Mouse (Mus musculus) mouse trophoblast stem cell (cell line): Measurements from ENCODE around the gene Ftsj3.
"Not testable (repeated sequence)": the region's sequence is repeated elsewhere in the genome, so short reads cannot be mapped to it uniquely, and the experiment has no call there.

Source experiments
- in situ Hi-C, 2 experiments: fragments of 300-500 bp; cut with MseI, MboI; formaldehyde crosslinking; loops; 2 replicates in 1 of 2; 3 replicates in 1 of 2; pipeline ENCODE4 v1.15.1; 2025

Gene Ftsj3

DNA sequence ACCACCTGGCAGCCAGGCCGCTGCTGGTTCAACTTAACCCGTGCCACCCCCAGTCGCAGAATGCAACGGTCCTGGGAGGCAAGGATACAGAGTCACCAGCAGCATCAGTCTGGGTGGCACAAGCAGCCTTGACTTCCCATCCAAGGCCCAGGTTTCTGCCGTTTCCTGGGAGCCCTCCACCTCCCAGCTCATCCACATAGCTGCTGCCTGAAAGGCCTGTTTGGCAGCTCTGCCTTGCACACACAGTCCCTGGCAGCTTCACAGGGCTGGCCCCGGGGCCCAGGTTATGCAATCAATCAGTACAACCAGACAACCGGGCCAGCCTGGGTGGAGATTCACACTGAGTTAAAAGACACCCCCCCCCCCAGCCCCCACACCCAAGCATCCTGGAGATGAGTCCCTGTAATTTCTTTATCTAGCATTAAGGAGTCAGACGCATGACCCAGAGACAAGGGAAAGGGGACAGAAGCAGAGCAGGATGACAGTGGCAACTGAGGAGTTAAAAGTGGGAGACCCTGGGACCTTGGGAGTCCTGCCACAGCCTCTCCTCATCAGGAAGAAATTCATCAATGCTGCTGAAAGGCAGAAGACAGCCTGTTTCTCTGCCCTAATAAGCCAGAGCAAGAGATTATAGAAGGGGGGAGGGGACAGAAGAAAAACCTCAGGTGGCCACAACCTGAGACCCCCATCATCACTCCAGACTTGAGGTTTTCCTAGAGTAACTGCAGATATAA lies 12.6 kb upstream of the Ftsj3 start:
- in situ Hi-C loops: no loop called here

DNA sequence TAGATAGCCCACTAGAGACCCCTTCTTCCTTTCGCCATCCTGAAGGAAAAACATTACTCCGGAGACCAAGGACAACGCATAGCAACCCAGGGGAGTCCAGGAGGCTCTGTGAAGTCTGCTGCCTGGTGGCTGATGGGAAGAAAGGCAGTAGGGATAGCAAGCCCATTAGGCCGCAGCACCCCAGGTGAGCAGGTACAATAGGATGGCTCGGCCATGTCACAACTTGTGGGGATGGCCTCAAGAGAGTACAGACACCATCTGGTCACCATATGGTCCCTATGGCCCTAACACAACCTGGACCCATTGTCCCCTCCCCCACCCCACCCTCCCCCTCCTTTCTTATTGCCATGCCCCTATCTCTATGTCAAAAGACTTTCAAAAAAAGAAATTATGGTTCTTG lies 12.0 kb upstream of the Ftsj3 start:
- in situ Hi-C loops: no loop called here

DNA sequence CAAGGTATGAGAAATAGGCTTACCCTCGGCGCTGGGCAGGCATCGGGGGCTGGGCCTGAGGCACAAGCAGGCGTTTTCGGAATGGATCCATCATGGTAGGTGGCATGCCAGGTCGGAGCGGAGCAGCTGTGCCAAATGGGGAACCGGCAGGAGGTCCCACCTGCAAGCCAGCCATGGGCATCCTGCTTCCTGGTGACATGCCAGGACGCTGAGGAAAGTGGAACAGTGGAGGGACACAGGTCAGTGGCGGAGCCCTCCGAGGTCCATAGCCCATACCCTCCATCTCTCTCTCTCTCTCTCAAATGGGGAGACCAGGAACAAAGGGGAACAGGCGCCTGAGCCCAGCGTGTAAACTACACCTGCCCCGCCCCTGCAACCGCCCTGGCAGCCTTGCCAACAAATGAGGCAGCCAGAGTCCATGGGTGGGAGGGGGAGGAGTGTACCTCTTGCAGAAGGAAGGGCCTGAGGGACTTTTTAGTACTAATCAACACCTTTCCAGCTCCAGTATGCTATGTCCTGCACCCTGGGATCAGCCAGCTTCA lies 11.5 kb upstream of the Ftsj3 start:
- in situ Hi-C loops: no loop called here

DNA sequence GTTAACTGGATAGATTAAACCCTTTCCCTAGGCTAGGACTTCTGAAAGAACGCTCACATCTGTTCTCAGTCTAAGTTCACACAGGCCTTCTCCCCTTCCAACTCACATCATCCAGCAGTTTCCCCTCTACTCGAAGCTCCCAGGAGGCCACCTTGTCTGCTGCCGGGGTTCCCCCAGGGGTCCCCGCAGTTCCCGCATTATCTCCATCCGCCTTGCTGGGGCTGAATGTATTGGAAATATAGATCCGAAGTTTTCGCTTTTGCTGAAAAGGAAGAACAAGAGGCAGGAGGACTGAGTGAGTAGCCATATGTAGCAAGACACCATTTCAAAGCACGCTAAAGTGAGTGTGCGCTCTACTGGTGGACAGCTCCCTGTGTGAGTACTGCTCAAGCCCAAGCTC lies 10.6 kb upstream of the Ftsj3 start:
- in situ Hi-C loops: no loop called here

DNA sequence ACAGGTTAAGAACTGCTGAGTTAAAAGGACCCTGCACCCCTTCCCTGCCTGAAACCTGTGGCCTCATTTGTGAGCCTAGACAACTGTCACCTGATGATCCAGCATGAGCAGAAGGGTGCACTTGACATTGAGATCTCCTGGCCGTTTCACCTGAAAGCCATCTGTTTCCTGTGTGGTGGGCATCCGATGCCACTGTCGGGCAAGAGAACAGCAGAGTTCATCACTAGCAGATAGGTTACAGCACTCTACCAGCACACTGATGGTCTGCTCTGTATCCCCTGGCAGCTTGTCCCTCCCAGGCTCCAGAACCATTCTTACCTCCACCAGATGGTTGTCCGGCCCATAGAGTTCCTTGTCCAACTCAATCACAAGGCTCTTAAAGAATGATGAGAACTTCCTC lies 9.7 kb upstream of the Ftsj3 start:
- in situ Hi-C loops: no loop called here

DNA sequence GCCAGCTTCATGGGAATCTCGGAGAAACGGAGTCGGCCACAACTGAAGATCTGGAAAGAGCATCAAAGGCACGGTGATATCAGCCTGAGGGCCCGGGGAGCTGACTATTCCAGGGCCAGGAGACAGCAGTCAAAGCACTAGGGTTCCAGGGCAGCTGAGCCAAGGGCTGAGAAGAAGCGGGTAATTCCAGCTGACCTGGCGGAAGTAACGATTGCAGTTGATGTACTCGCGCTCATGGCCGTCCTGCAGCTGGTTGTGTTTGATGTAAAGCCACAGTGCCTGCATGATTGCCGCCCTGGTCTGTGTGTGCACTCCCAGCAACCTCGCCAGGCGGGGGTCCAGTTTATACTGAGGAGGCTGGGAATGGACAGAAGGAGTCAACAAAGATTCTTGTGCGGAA lies 9.1 kb upstream of the Ftsj3 start:
- in situ Hi-C loops: no loop called here

DNA sequence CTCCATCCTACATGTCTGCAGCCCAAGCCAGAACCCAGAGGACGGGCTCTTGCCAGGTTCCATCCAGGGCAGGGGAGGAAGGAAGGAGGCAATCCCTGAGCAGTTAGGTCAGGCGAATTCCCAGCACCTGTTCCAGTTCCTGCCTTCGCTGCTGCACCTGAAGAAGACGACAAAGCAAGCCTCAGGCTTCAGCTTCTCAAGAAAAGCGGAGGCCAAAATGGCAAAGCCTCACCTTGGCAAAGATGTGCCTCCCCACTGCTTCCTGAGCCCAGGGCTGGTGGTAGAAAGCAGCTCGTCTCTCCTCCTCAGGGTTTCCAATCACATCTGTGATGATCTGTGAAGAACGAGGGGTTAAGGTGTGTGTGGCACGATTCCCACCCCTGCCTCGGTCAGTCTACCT lies 8.1 kb upstream of the Ftsj3 start:
- in situ Hi-C loops: no loop called here

DNA sequence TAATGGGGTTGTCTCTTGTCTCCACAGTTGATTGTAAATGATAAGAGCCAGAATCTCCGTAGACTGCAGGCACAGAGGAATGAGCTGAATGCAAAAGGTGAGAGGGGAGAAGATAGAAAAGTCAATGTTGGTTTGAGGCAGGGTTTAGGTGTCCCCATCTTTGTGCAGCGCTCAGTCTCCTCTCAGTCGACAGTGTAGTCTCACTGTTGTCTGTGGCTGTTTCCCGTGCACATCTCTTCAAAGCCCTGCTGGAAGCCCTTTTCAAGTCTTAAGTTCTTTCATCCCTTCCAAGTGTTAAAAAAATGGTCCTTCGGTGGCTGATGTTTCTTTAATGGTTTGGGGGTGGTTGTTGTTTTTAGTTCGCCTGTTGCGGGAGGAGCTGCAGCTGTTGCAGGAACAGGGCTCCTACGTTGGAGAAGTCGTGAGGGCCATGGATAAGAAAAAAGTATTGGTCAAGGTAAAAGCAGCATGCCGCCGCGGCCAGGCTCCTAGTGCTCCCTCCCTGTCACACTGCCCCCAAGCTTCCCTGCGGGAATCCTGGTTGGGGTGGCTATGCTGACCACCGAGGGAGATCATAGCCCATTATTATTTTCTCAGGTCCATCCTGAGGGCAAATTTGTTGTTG lies 5.1 kb upstream of the Ftsj3 start:
- in situ Hi-C loops: no loop called here

DNA sequence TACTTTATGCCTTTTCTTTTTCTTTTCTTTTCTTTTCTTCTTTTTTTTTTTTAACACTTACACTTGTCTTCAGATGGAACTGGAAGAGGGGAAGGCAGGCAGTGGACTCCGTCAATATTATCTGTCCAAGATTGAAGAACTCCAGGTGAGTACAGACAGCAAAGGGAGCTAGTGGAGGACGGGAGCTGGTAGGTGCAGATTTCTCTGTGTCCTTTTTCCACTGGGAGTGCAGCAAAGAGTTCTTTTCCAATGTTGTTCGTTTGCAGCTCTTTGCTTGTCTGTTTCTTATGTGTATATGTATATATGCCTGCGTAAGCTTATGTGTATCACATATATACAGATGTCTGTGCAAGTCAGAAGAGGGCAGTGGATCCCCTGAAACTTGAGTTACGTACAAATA lies 896 bp upstream of the Ftsj3 start:
- in situ Hi-C loops: no loop called here

DNA sequence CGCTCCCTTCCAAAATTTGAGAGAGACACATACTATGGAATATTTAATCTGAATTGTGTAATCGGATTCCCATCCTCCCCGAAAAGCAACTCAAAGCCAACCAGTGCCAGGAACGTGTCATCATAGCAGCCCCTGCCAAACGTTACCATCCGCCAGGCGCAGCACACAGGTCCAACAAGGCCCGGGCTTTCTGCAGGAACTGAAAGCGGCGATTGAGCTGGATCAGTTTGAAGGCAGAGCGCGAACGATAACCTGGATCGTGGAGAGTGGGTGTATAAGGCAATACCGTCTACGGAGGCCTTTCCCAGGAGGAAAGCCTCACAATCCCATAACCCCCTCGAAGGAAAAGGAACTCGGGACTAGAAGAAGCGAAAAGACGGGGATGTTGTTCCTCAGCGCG lies 705 bp downstream of the Ftsj3 start:
- in situ Hi-C loops: no loop called here

DNA sequence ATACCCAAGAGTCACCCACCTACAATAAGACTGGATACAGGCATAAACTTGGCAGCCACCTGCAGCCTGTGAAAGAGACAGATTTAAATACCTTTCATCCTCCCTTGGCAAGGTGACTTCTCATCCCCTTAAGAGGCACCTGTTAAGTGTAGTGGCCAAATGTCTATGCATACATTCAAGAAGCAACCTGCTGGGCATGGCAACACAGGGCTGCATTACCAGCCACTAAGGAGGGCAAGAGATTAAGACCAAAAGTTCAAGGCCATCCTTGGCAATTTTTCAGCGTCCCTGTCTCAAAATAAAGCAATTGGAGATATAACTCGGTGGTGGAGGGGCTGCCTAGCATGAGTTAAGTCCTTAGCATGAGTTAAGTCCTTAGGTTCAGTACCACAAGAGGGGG lies 1.1 kb downstream of the Ftsj3 start:
- in situ Hi-C loops: no loop called here

DNA sequence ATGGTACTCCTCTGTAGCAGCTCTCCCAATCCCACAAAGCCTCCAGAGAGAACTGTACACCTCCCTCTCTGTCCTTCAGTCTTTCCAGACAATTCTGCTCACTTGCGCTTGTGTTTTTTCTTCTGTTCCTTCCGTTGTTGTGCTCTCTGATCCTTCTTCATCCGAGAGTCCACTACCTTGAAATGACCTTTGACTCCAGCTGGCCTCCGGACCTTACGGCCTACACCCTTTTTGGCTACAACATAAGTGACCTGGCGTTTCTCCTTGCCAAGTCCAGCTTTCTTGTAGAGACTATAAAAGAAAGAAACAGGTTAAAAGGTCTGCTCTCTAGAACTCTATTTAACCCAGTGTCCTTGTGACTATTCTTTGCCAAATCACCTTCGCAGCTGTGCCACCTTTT lies 6.6 kb downstream of the Ftsj3 start:
- in situ Hi-C loops: no loop called here

DNA sequence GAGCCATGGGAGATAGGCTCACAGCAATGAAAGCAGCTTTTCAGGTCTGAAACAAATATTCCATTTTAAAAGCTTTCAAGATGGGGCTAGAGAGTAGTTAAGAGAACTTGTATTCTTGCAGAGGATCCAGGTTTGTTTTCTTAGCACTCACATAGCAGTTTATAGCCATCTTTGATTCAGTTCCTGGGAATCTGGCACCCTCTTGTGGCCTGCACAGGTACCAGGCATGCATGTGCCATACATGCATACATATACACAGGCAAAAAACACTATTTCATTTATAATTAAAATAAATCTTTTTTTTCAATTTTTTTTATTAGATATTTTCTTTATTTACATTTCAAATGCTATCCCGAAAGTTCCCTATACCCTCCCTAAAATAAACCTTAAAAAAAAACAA lies 9.0 kb downstream of the Ftsj3 start:
- in situ Hi-C loops: no loop called here

DNA sequence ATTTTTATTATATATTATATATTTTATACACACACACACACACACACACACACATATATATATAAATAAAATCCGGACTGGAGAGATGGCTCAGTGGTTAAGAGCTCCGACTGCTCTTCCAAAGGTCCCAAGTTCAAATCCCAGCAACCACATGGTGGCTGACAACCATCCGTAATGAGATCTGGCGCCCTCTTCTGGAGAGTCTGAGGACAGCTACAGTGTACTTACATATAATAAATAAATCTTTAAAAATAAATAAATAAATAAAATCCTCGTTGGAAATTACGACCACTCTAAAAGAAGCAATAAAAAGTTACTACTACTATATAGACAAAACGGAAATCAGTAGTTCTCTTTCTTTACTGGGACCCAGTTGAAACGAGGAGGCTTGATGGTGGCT lies 21.9 kb downstream of the Ftsj3 start:
- in situ Hi-C loops: not testable (repeated sequence)

DNA sequence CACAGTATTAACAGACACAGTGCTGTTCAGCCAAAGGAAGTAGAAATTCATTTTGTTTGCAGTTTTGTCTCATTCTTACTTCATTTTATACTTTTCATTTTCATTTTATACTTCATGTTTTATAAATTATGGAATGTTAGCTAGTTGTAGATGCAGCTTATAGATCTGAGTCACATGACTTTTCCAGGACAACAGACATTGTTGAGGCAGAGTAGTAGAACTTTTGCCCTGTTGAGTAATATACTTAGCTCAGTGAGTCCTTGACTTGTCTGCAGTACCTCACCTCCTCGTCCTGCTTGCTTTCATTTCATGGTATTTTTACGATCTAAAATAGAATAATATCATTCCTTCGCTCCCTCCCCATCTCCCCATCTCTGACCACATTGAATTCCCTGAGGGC lies 35.3 kb downstream of the Ftsj3 start:
- in situ Hi-C loops: no loop called here

DNA sequence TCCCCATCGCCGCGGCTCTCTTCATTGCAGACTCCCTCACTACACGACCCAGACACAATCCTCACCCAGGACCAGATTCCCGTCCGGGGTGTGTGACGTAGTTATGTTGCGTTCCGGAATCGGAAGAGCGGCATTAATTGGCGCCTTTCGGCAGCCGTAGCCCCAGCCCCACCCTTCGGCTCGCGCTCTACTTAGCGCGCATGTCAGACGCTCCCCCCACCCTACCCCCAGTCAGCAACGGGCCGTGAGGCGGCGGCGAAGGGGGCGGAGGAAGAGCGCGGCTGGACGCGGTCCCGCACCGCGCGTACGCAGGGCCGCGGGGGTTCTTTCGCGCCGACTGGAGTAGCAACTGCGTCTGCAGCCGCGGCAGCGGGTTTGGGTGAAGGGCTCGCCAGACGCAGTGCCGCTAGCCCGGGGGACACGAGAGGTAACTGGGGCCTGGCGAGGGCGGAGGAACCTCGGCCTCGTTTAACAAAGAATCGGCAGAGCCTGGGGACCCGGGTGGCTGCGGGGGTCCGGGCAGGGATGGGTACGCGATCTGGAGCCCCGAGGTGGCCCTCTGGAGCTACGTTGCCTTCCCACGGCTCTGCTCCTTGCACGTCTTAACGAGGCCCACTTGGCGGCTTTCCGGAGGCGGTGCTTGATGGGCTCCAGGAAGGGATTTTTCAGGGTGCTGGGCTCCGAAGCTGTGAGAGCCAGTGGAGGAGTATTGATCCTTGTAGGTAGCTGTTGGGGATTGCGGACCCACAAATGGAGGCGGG lies 39.0 kb downstream of the Ftsj3 start, which contains the start of gene Ddx42:
Ddx42 (plus strand) TSS at position 197 of the 761 bp plus-strand sequence.
- in situ Hi-C loops: no loop called here

DNA sequence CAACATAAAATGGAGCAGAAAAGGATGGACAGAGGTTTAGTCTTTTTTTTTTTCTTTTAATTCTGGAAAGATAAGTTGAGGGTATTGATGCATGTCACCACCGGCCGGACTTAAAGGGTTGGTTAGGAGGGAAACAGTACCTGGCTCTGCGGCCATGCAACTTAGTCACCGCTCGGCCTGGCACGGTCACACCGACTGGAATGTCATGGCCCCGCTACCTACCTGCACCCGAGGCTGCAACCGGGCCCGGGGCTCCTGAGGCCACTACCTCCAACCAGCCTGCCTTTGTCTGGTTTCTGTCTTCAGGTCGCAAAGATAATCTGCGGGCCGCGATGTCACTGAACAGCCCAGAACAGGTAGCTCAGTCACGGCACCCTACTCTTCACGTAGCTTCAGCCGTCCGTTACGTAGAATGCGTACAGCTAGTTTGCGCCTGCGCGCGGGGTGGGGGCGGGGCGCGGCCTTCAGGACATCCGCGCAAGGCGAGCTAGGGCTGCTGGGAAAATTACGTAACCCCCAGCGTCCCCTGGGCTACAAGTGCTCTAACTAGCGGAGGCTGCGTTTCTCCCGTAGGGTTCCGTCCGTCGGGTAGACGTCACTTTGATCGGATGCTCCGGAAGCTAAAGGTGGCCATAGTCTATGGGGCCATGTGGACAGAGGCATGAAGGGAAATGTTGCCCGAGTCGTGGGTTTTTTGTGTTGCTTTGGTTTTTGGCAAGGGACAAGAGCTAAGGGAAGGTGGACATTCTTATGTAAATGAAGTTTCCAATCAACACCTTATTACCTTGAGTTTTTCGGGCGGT lies 39.8 kb downstream of the Ftsj3 start, which contains the start of gene Ccdc47:
Ccdc47 (minus strand) TSS at position 418 of the 803 bp plus-strand sequence.
- in situ Hi-C loops: no loop called here

DNA sequence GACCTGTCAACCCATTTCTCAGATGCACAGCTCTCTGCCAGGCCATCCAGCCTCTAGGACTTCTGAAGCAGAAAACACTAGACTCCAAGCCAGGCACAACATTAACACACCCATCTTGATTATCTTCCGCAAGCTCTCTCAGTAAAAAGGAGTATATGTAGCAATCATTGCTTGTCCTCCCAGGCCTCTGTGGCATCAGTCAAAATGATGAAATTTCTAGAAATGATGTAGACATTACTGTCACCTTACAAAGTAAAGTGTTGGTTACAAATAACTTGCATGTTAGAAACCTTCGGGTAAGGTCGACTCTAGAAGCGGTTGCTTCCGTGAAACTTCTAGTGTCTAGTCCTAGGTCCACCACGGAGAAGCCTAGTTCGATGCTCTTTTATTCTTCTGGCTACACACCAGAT lies 40.4 kb downstream of the Ftsj3 start:
- in situ Hi-C loops: no loop called here

DNA sequence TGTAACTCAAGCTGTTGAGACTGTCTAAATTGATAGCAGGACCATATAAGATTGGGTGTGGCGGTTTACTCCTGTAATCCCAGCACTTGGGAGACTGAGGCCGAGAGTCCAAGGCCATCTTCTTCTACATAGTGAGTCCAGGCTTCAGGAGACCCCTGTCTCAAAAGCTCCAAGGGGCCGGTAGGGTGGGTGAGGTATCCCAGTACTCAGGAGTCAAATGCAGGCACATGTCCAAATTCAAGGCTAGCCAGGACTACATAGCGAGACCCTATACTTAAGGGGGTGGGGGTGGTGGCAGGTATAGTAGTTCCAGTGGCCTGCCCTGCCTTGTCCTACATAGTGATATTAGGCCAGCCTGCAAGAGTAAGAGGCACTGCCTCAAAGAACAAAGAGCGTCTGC lies 41.0 kb downstream of the Ftsj3 start:
- in situ Hi-C loops: no loop called here

DNA sequence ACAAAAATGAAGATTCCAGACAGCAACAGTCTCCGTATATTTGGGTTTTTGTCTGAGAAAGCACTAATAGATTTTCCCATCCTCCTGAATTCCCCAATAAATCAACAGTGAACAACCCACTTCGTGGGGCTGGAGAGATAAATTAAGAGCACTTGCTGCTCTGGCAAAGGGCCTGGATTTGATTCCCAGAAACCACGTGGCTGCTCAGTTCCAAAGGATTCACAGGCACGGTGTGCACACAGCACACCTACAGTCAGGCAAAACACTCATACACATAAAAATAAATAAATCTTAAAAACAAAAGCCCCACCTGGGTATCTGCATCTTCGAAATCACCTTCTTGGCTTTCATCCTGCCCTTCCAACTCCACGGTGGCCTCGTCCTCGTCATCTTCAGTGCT lies 43.1 kb downstream of the Ftsj3 start:
- in situ Hi-C loops: no loop called here

DNA sequence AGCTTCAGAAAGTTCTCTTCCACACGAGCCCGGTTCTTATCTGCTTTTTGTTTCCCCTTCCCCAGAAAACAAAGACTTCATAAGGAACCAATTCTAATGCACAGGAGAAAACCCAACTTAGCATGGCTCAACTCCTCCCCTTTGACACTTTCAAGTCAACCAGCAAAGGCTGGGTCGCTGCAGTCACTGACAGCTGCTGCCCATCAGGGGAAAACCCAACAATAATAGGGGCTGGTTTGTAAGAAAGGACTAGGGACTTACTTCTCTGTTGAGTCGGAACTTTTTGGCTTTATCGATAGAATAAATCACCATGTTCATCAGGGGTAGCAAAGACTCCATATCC lies 53.8 kb downstream of the Ftsj3 start, which contains the start of gene Strada:
Strada (minus strand) TSS at position 46 of the 343 bp plus-strand sequence.
- in situ Hi-C loops: no loop called here
